Mouse (Mus musculus) MEL (cell line): ENCODE results near the gene Nat8f1. TPM values are rescaled to one million over a fixed set of nuclear protein-coding genes. Genes with fewer than 3 reads are reported as not detected.
A peak's percentile ranks its signal among the peaks of the same experiment; 100 is the strongest.
"Not testable (repeated sequence)": the region's sequence is repeated elsewhere in the genome, so short reads cannot be mapped to it uniquely, and the experiment has no call there.

Source experiments
- DNase-seq: peaks from one replicate; pipeline ENCODE4 v3.0.0; 2011; ENCODE audit warnings: low read depth, low spot score
- H3K27ac ChIP-seq: 2 replicates; pipeline ENCODE4 v1.5.1; 2012; ENCODE audit warnings: low read depth, mild to moderate bottlenecking, control low read depth, low read length, moderate library complexity; ENCODE audit not compliant: control insufficient read depth
- H3K27me3 ChIP-seq, 2 experiments: fragments of 150-350 bp in 1 of 2; sonication (generic) in 1 of 2; 2 replicates each; pipeline ENCODE4 v1.6.1; 2012; ENCODE audit warnings: low read length in 2 of 2, mild to moderate bottlenecking in 2 of 2, improper control_type of control experiment in 1 of 2, moderate library complexity in 1 of 2; ENCODE audit not compliant: insufficient read depth in 2 of 2, control insufficient read depth in 1 of 2
- H3K36me3 ChIP-seq, 2 experiments: 2 replicates each; pipeline ENCODE4 v1.6.1; 2012 to 2014; ENCODE audit warnings: low read length in 2 of 2, improper control_type of control experiment in 1 of 2, inconsistent platforms in 1 of 2, mild to moderate bottlenecking in 1 of 2; ENCODE audit not compliant: insufficient read depth in 2 of 2, control insufficient read depth in 1 of 2
- H3K4me1 ChIP-seq, 2 experiments: fragments of 150-350 bp in 1 of 2; sonication (generic) in 1 of 2; 2 replicates each; pipeline ENCODE4 v1.6.1; 2012; ENCODE audit warnings: low read length in 2 of 2, improper control_type of control experiment in 1 of 2, mild to moderate bottlenecking in 1 of 2; ENCODE audit not compliant: insufficient read depth in 2 of 2, control insufficient read depth in 1 of 2
- H3K4me3 ChIP-seq, 2 experiments: fragments of 150-350 bp in 1 of 2; sonication (generic) in 1 of 2; 2 replicates each; pipeline ENCODE4 v1.5.1; 2012; ENCODE audit warnings: low read depth in 2 of 2, low read length in 2 of 2, mild to moderate bottlenecking in 2 of 2, moderate library complexity in 2 of 2, control low read depth in 1 of 2, improper control_type of control experiment in 1 of 2; ENCODE audit not compliant: control insufficient read depth in 1 of 2, insufficient read depth in 1 of 2
- H3K79me2 ChIP-seq: 2 replicates; pipeline ENCODE4 v1.6.1; 2012; ENCODE audit warnings: mild to moderate bottlenecking, low read length, moderate library complexity; ENCODE audit not compliant: control insufficient read depth, poor library complexity, insufficient read depth
- H3K9ac ChIP-seq: 2 replicates; pipeline ENCODE4 v1.6.1; 2012; ENCODE audit warnings: low read depth, mild to moderate bottlenecking, control low read depth, low read length, moderate library complexity; ENCODE audit not compliant: control insufficient read depth, poor library complexity, severe bottlenecking
- H3K9me3 ChIP-seq: fragments of 150-350 bp; sonication (generic); replicated peaks from 2 replicates; pipeline ENCODE4 v1.6.1; 2012; ENCODE audit warnings: mild to moderate bottlenecking, low read length, improper control_type of control experiment, moderate library complexity; ENCODE audit not compliant: insufficient read depth
- CHD1 ChIP-seq: IDR thresholded peaks from 2 replicates; pipeline ENCODE4 v1.6.1; 2012; ENCODE audit warnings: low read depth, mild to moderate bottlenecking, inconsistent platforms, low read length, improper control_type of control experiment
- CTCF ChIP-seq, 3 experiments: IDR thresholded peaks in 2 of 3; conservative IDR thresholded peaks in 1 of 3; 2 replicates each; pipeline ENCODE4 v1.5.1; 2011 to 2012; ENCODE audit warnings: low read length in 3 of 3, low read depth in 2 of 3, mild to moderate bottlenecking in 2 of 3, improper control_type of control experiment in 1 of 3, inconsistent platforms in 1 of 3, mixed read lengths in 1 of 3, moderate library complexity in 1 of 3; ENCODE audit not compliant: control insufficient read depth in 1 of 3, insufficient read depth in 1 of 3, poor library complexity in 1 of 3, severe bottlenecking in 1 of 3
- E2F4 ChIP-seq: IDR thresholded peaks from 2 replicates; pipeline ENCODE4 v1.6.1; 2011; ENCODE audit warnings: low read depth, low read length, improper control_type of control experiment, borderline replicate concordance
- EP300 ChIP-seq, 2 experiments: IDR thresholded peaks; 2 replicates each; pipeline ENCODE4 v1.6.1; 2011; ENCODE audit warnings: improper control_type of control experiment in 2 of 2, low read length in 2 of 2, low read depth in 1 of 2, mild to moderate bottlenecking in 1 of 2
- GATA1 ChIP-seq: IDR thresholded peaks from 2 replicates; pipeline ENCODE4 v1.6.1; 2011; ENCODE audit warnings: low read depth, low read length, improper control_type of control experiment
- MAFK ChIP-seq: IDR thresholded peaks from 2 replicates; pipeline ENCODE4 v1.6.1; 2011; ENCODE audit warnings: low read depth, mild to moderate bottlenecking, low read length, improper control_type of control experiment, borderline replicate concordance
- MYB ChIP-seq: IDR thresholded peaks from 2 replicates; pipeline ENCODE4 v1.6.1; 2011; ENCODE audit warnings: mild to moderate bottlenecking, low read depth, low read length, improper control_type of control experiment
- POLR2AphosphoS5 ChIP-seq: IDR thresholded peaks from 2 replicates; pipeline ENCODE4 v1.6.1; 2012; ENCODE audit warnings: low read depth, borderline replicate concordance, mild to moderate bottlenecking, inconsistent platforms, low read length, moderate library complexity, mixed read lengths
- RAD21 ChIP-seq: IDR thresholded peaks from 2 replicates; pipeline ENCODE4 v1.6.1; 2011; ENCODE audit warnings: mild to moderate bottlenecking, low read depth, low read length, improper control_type of control experiment
- SMC3 ChIP-seq: IDR thresholded peaks from 2 replicates; pipeline ENCODE4 v1.6.1; 2011; ENCODE audit warnings: low read depth, low read length, improper control_type of control experiment
- UBTF ChIP-seq: IDR thresholded peaks from 2 replicates; pipeline ENCODE4 v1.6.1; 2012; ENCODE audit warnings: low read depth, mild to moderate bottlenecking, inconsistent platforms, low read length, improper control_type of control experiment, moderate library complexity, borderline replicate concordance; ENCODE audit not compliant: insufficient read depth
- ZC3H11A ChIP-seq: IDR thresholded peaks from 2 replicates; pipeline ENCODE4 v1.6.1; 2012; ENCODE audit warnings: low read depth, mild to moderate bottlenecking, inconsistent platforms, low read length, improper control_type of control experiment
- ZKSCAN1 ChIP-seq: IDR thresholded peaks from 2 replicates; pipeline ENCODE4 v1.6.1; 2012; ENCODE audit warnings: low read depth, mild to moderate bottlenecking, inconsistent platforms, low read length, improper control_type of control experiment, moderate library complexity
- polyA plus RNA-seq, 2 experiments: library from polyadenylated mRNA; stranded (reverse) in 1 of 2; unstranded in 1 of 2; fragments of >175 nt in 1 of 2; fragments of >200 nt in 1 of 2; gene quantifications; 2 replicates each; pipeline versions ENCODE4 v1.2.1 to v1.2.4; 2012; ENCODE audit warnings: low replicate concordance in 2 of 2, low read depth in 1 of 2; ENCODE audit not compliant: insufficient read length in 2 of 2, insufficient read depth in 1 of 2, missing spikeins in 1 of 2
- total RNA-seq: library from RNA; depleted of rRNA; stranded (reverse); fragments of 300-350 nt; gene quantifications from 2 replicates; pipeline ENCODE4 v1.2.3, GENCODE M21; 2012

Nat8f1 gene
- total and polyA plus RNA-seq, 3 experiments: 5.7 to 6.9 TPM; not detected in 1

DNA sequence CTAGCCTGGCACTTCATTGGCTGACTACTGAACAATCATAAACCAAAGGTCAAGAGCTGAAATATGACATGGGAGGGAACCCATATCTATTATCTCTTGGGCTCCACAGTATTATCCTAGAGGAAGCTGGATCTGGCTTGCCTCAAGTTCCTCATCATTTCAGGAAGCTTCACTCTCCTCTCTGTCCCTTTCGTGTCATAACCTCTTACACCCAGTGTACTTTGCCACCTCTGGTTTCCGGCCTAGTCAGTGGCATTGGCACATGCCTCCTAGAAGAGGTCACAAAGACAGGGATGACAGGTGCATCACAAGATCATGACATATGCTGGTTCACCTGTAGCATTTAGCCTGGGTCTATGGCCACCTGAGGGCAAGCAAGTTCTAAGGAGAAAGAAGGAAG is 13.2 kb downstream of the Nat8f1 start:
- Histone ChIP-seq H3K79me2 (no peaks in the 10 kb centered on the region; the same call in 1 of the 2 replicates), H3K27ac (no peak overlapping the region), H3K27me3 (no peaks in the 10 kb centered on the region), H3K4me1 (peaks cover 2 to 8% of the 10 kb centered on the region in 2 experiments; a peak in 3 of 4 replicates), H3K9ac (no peak overlapping the region), H3K9me3 (no peaks in the 10 kb centered on the region), H3K4me3 (no peak overlapping the region), H3K36me3 (peaks cover 0 to 6% of the 10 kb centered on the region in 2 experiments; a peak in 2 of 4 replicates)
- TF ChIP-seq MYB: no peak
- TF ChIP-seq GATA1: no peak
- TF ChIP-seq MAFK: no peak
- TF ChIP-seq ZC3H11A: no peak
- TF ChIP-seq UBTF: no peak
- TF ChIP-seq POLR2AphosphoS5: no peak
- no peak for TF ChIP-seq E2F4
- TF ChIP-seq CHD1: no peak
- TF ChIP-seq ZKSCAN1: no peak
- DNase-seq: no peak

- not testable (repeated sequence) for H3K27ac ChIP-seq, H3K36me3 ChIP-seq, H3K9ac ChIP-seq, H3K4me1 ChIP-seq, H3K4me3 ChIP-seq, H3K79me2 ChIP-seq
- peak; percentile 62 for DNase-seq
- peak in 1 of 2 experiments; percentile 30; a peak in 1 of 4 replicates for TF ChIP-seq EP300 (IDR thresholded peaks at IDR 0.05; ENCODE audit: low read depth in 1 of 2, low read length in 2 of 2)
- TF ChIP-seq, all 39 proteins: peak for 1; not testable (repeated sequence) for 38
- not testable (repeated sequence) for H3K27me3 ChIP-seq, H3K9me3 ChIP-seq
These were observed 16.7 kb downstream of the Nat8f1 start for GRCm38 (mm10) chr6:85898596-85899475.

GRCm38 (mm10) chr6:85895061-85895648 is 20.3 kb downstream of the Nat8f1 start:
- TF ChIP-seq ZC3H11A (peak; percentile 29; the same call in 1 of the 2 replicates), SMC3 (peak; percentile 55), RAD21 (peak; percentile 48), CTCF (IDR thresholded peaks at IDR 0.05 in 2 of 3, conservative IDR thresholded peaks at IDR 0.05 in 1 of 3; ENCODE audit: control insufficient read depth in 1 of 3, insufficient read depth in 1 of 3, low read depth in 2 of 3, low read length in 3 of 3, poor library complexity in 1 of 3, severe bottlenecking in 1 of 3) (peak; percentile 49 to 55 (median 50); a peak in 5 of 6 replicates)
- not testable (repeated sequence) for H3K27ac ChIP-seq, H3K36me3 ChIP-seq, H3K4me1 ChIP-seq, H3K9ac ChIP-seq, H3K27me3 ChIP-seq, H3K4me3 ChIP-seq, H3K79me2 ChIP-seq, H3K9me3 ChIP-seq, DNase-seq
